Mouse (Mus musculus): ENCODE measurements around the gene Slf1. TPM values are rescaled to one million over a fixed set of nuclear protein-coding genes. Genes with fewer than 3 reads are reported as not detected.

Slf1 gene
- polyA plus RNA-seq, 1 experiment from 2014 or later, result 32.3 TPM

- Histone ChIP-seq H3K4me2 (no peak overlapping the region), H3K4me1 (no peaks in the 10 kb centered on the region), H3K36me3 (peaks cover 2% of the 10 kb centered on the region; the same call in 1 of the 2 replicates), H3K27me3 (no peaks in the 10 kb centered on the region), H3K27ac (no peak overlapping the region), H3K4me3 (no peak overlapping the region), H3K9ac (no peak overlapping the region), H3K9me3 (no peaks in the 10 kb centered on the region)
- no peak for ATAC-seq (ENCODE audit: insufficient number of reproducible peaks, low FRiP score, low TSS enrichment, low read depth)
- WGBS, result 88% methylated on average over 1 of the region's 1 CpGs
These were observed 72.1 kb downstream of the Slf1 start for GRCm38 (mm10) chr13:77063221-77063620.

GRCm38 (mm10) chr13:77049736-77050135, 85.5 kb downstream of the Slf1 start:
- no peak for ATAC-seq (ENCODE audit: insufficient number of reproducible peaks, low FRiP score, low TSS enrichment, low read depth)
- H3K4me3 ChIP-seq, result no peak overlapping the region
- H3K27me3 ChIP-seq, result no peaks in the 10 kb centered on the region
- H3K36me3 ChIP-seq, result no peaks in the 10 kb centered on the region
- H3K9ac ChIP-seq, result no peak overlapping the region
- H3K4me1 ChIP-seq, result no peaks in the 10 kb centered on the region
- no peak overlapping the region for H3K4me2 ChIP-seq
- H3K27ac ChIP-seq, result no peak overlapping the region
- WGBS, result 84% methylated on average over 3 of the region's 3 CpGs
- H3K9me3 ChIP-seq, result no peaks in the 10 kb centered on the region

- Histone ChIP-seq H3K9me3 (no peaks in the 10 kb centered on the region), H3K27ac (no peak overlapping the region), H3K4me3 (no peak overlapping the region), H3K27me3 (no peaks in the 10 kb centered on the region), H3K9ac (no peak overlapping the region), H3K4me1 (no peaks in the 10 kb centered on the region), H3K4me2 (no peak overlapping the region), H3K36me3 (no peaks in the 10 kb centered on the region)
- no peak for ATAC-seq (ENCODE audit: insufficient number of reproducible peaks, low FRiP score, low TSS enrichment, low read depth)
- WGBS, result 67% methylated on average over 1 of the region's 1 CpGs
These were observed 86.8 kb downstream of the Slf1 start for GRCm38 (mm10) chr13:77048461-77048860.

- H3K4me1 ChIP-seq, result no peaks in the 10 kb centered on the region
- no peak overlapping the region for H3K4me2 ChIP-seq
- no peak for ATAC-seq (ENCODE audit: insufficient number of reproducible peaks, low FRiP score, low TSS enrichment, low read depth)
- H3K4me3 ChIP-seq, result no peak overlapping the region
- no peaks in the 10 kb centered on the region for H3K9me3 ChIP-seq
- H3K27me3 ChIP-seq, result no peaks in the 10 kb centered on the region
- no peaks in the 10 kb centered on the region for H3K36me3 ChIP-seq
- WGBS, result 68% methylated on average over 6 of the region's 6 CpGs
- H3K27ac ChIP-seq, result no peak overlapping the region
- no peak overlapping the region for H3K9ac ChIP-seq
These were observed 87.9 kb downstream of the Slf1 start for GRCm38 (mm10) chr13:77047179-77047931.

GRCm38 (mm10) chr13:77046416-77046815, 88.9 kb downstream of the Slf1 start:
- H3K36me3 ChIP-seq, result no peaks in the 10 kb centered on the region
- no peak overlapping the region for H3K9ac ChIP-seq
- no peak overlapping the region for H3K4me2 ChIP-seq
- WGBS, result 83% methylated on average over 10 of the region's 10 CpGs
- no peak for ATAC-seq (ENCODE audit: insufficient number of reproducible peaks, low FRiP score, low TSS enrichment, low read depth)
- no peak overlapping the region for H3K4me3 ChIP-seq
- H3K9me3 ChIP-seq, result no peaks in the 10 kb centered on the region
- H3K27ac ChIP-seq, result no peak overlapping the region
- no peaks in the 10 kb centered on the region for H3K4me1 ChIP-seq
- H3K27me3 ChIP-seq, result no peaks in the 10 kb centered on the region

- no peak overlapping the region for H3K4me3 ChIP-seq
- no peak overlapping the region for H3K27ac ChIP-seq
- H3K27me3 ChIP-seq, result no peaks in the 10 kb centered on the region
- no peaks in the 10 kb centered on the region for H3K9me3 ChIP-seq
- WGBS, result 80% methylated on average over 1 of the region's 1 CpGs
- no peak overlapping the region for H3K9ac ChIP-seq
- no peaks in the 10 kb centered on the region for H3K36me3 ChIP-seq
- H3K4me1 ChIP-seq, result no peaks in the 10 kb centered on the region
- H3K4me2 ChIP-seq, result no peak overlapping the region
- no peak for ATAC-seq (ENCODE audit: insufficient number of reproducible peaks, low FRiP score, low TSS enrichment, low read depth)
These were observed 89.9 kb downstream of the Slf1 start for GRCm38 (mm10) chr13:77045375-77045774.

GRCm38 (mm10) chr13:77043375-77043774, 91.9 kb downstream of the Slf1 start:
- H3K36me3 ChIP-seq, result no peaks in the 10 kb centered on the region
- no peak overlapping the region for H3K9ac ChIP-seq
- H3K9me3 ChIP-seq, result no peaks in the 10 kb centered on the region
- no peaks in the 10 kb centered on the region for H3K4me1 ChIP-seq
- no peak overlapping the region for H3K27ac ChIP-seq
- 43% methylated on average over 1 of the region's 1 CpGs for WGBS
- no peaks in the 10 kb centered on the region for H3K27me3 ChIP-seq
- ATAC-seq (ENCODE audit: insufficient number of reproducible peaks, low FRiP score, low TSS enrichment, low read depth), result no peak
- no peak overlapping the region for H3K4me3 ChIP-seq
- no peak overlapping the region for H3K4me2 ChIP-seq

- Histone ChIP-seq H3K4me2 (no peak overlapping the region), H3K9me3 (no peaks in the 10 kb centered on the region), H3K9ac (no peak overlapping the region), H3K27me3 (no peaks in the 10 kb centered on the region), H3K36me3 (no peaks in the 10 kb centered on the region), H3K4me1 (no peaks in the 10 kb centered on the region), H3K4me3 (no peak overlapping the region), H3K27ac (no peak overlapping the region)
- WGBS, result 70% methylated on average over 5 of the region's 5 CpGs
- no peak for ATAC-seq (ENCODE audit: insufficient number of reproducible peaks, low FRiP score, low TSS enrichment, low read depth)
These were observed 105.7 kb downstream of the Slf1 start for GRCm38 (mm10) chr13:77029594-77029993.

- Histone ChIP-seq H3K4me1 (no peaks in the 10 kb centered on the region), H3K9ac (no peak overlapping the region), H3K4me3 (no peak overlapping the region), H3K9me3 (no peaks in the 10 kb centered on the region), H3K27ac (no peak overlapping the region), H3K27me3 (no peaks in the 10 kb centered on the region), H3K36me3 (no peaks in the 10 kb centered on the region), H3K4me2 (no peak overlapping the region)
- ATAC-seq (ENCODE audit: insufficient number of reproducible peaks, low FRiP score, low TSS enrichment, low read depth), result no peak
- WGBS, result 89% methylated on average over 2 of the region's 2 CpGs
These were observed 116.4 kb downstream of the Slf1 start for GRCm38 (mm10) chr13:77018851-77019250.

GRCm38 (mm10) chr13:77003684-77004083, 131.6 kb downstream of the Slf1 start:
- no peak for ATAC-seq (ENCODE audit: insufficient number of reproducible peaks, low FRiP score, low TSS enrichment, low read depth)
- Histone ChIP-seq H3K4me1 (no peaks in the 10 kb centered on the region), H3K27me3 (no peaks in the 10 kb centered on the region), H3K27ac (no peak overlapping the region), H3K36me3 (no peaks in the 10 kb centered on the region), H3K4me3 (no peak overlapping the region), H3K9me3 (no peaks in the 10 kb centered on the region), H3K9ac (no peak overlapping the region), H3K4me2 (no peak overlapping the region)
- 82% methylated on average over 1 of the region's 1 CpGs for WGBS

GRCm38 (mm10) chr13:77002628-77003027, 132.6 kb downstream of the Slf1 start:
- H3K4me3 ChIP-seq, result no peak overlapping the region
- no peaks in the 10 kb centered on the region for H3K4me1 ChIP-seq
- H3K9me3 ChIP-seq, result no peaks in the 10 kb centered on the region
- no peaks in the 10 kb centered on the region for H3K27me3 ChIP-seq
- H3K4me2 ChIP-seq, result no peak overlapping the region
- no peak overlapping the region for H3K27ac ChIP-seq
- no peaks in the 10 kb centered on the region for H3K36me3 ChIP-seq
- no peak overlapping the region for H3K9ac ChIP-seq
- ATAC-seq (ENCODE audit: insufficient number of reproducible peaks, low FRiP score, low TSS enrichment, low read depth), result no peak
- 30% methylated on average over 3 of the region's 3 CpGs for WGBS
